Mouse (Mus musculus) heart, embryonic 16.5 days (tissue): ENCODE measurements at regions not wholly inside any gene's neighbourhood (a gene's known extent, or its start where the extent isn't known, plus 50 kb on each side); places are given as distances from the start of the nearest gene placed in this dataset.

Experiments used
- ATAC-seq: fragments of 200-750 bp; cut with Nextera tagmentation; replicated peaks from 2 replicates; pipeline ENCODE4 v1.8.0; 2017; ENCODE audit warnings: moderate number of reproducible peaks; ENCODE audit not compliant: insufficient read depth, low FRiP score; ENCODE audit errors: extremely low read depth
- H3K27ac ChIP-seq: fragments of 300-500 bp; sonication (generic); 2 replicates; pipeline ENCODE4 v1.5.1; 2014; ENCODE audit warnings: mild to moderate bottlenecking, low read length, control low read depth, moderate library complexity
- H3K27me3 ChIP-seq: fragments of 300-500 bp; sonication (generic); 2 replicates; pipeline ENCODE4 v1.6.1; 2014; ENCODE audit warnings: low read length, mixed read lengths; ENCODE audit not compliant: control insufficient read depth, insufficient read depth
- H3K36me3 ChIP-seq: fragments of 300-500 bp; sonication (generic); 2 replicates; pipeline ENCODE4 v1.6.1; 2014; ENCODE audit not compliant: control insufficient read depth, insufficient read depth
- H3K4me1 ChIP-seq: fragments of 300-500 bp; sonication (generic); 2 replicates; pipeline ENCODE4 v1.6.1; 2014; ENCODE audit warnings: low read length, mixed read lengths; ENCODE audit not compliant: control insufficient read depth, insufficient read depth
- H3K4me2 ChIP-seq: fragments of 300-500 bp; sonication (generic); 2 replicates; pipeline ENCODE4 v1.6.1; 2014; ENCODE audit warnings: low read depth, mild to moderate bottlenecking, control low read depth, low read length
- H3K4me3 ChIP-seq: fragments of 300-500 bp; sonication (generic); 2 replicates; pipeline ENCODE4 v1.5.1; 2014; ENCODE audit warnings: mild to moderate bottlenecking, control low read depth, low read length
- H3K9ac ChIP-seq: fragments of 300-500 bp; sonication (generic); 2 replicates; pipeline ENCODE4 v1.6.1; 2014; ENCODE audit warnings: low read length, control low read depth
- H3K9me3 ChIP-seq: fragments of 300-500 bp; sonication (generic); replicated peaks from 2 replicates; pipeline ENCODE4 v1.6.1; 2016; ENCODE audit warnings: low read length; ENCODE audit not compliant: control insufficient read depth
- WGBS: fragments of 180-500 bp; shearing (Covaris S2); extraction: QIAGEN DNeasy Blood & Tissue Kit; methylation state at CpG from one replicate; pipeline ENCODE4 v1.1.7; 2014; 5-methylcytosine and 5-hydroxymethylcytosine counted together

DNA sequence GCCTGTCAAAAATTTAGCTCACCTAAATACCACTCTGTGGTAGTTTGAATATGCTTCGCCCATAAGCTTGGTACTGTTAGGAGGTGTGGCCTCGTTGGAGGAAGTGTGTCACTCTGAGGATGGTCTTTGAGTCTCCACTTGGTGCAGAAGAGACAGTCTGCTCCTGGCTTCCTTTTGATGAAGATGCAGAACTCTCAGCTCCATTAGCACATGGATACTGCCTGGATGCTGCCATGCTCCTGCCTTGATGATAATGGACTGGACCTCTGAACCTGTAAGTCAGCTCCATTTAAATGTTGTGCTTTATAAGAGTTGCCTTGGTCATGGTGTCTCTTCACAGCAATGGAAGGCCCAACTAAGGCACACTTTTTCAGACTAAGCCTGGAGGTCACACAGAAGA, 56.9 kb upstream of the Pik3r1 start:
- H3K4me3 ChIP-seq: no peak overlapping the region
- H3K36me3 ChIP-seq: no peaks in the 10 kb centered on the region
- 93% methylated on average over 2 of the region's 2 CpGs for WGBS

DNA sequence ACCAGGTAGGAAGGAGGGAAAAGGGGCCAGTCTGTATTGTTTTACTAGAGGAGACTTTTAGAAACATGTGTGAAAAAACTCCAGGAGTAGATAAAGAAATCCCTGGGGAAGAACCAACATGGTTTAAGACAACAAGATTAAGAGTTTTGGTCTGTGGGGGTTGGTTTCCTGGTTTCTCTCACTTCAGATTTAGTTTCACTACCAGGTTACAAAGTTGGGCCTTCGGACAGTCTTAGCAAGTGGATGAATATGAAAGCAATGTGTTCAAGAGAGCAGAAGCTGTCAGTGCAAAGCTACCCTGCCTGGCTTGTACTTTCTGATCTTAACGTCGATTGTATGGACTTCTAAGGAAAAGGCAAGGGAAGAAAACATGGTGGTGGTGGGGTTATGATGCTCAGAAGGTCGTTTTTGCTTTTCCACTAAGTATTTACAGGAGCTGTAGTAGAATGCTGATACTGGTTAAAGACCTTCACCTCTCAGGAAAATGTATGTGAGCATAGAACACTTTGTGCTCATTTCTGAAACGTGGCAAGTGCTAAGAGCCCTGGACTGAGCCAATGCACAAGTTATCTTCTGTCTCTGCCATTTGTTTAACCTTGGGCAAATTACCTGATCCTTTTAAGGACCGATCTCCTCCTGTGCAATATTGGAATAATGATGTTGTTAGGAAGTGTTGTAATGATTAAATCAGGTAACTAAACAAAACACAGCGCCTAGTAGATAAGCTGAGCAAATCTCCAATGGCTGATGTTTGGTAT, 64.0 kb upstream of the Pik3r1 start:
- no peak overlapping the region for H3K4me3 ChIP-seq
- no peak overlapping the region for H3K4me2 ChIP-seq
- no peak overlapping the region for H3K9ac ChIP-seq
- WGBS: 69% methylated on average over 7 of the region's 7 CpGs
- no peak overlapping the region for H3K27ac ChIP-seq
- no peaks in the 10 kb centered on the region for H3K36me3 ChIP-seq
- no peaks in the 10 kb centered on the region for H3K9me3 ChIP-seq
- H3K4me1 ChIP-seq: 0 out of 2 replicates have a peak, but pooled peaks cover 1% of the 10 kb centered on the region
- ATAC-seq: no peak
- no peaks in the 10 kb centered on the region for H3K27me3 ChIP-seq

More for the DNA sequence above, 56.9 kb upstream of the Pik3r1 start:
- no peak overlapping the region for H3K9ac ChIP-seq
- no peak for ATAC-seq
- H3K4me1 ChIP-seq: no peaks in the 10 kb centered on the region
- H3K9me3 ChIP-seq: 0 out of 2 replicates have a peak, but pooled peaks cover 4% of the 10 kb centered on the region
- no peak overlapping the region for H3K27ac ChIP-seq
- H3K4me2 ChIP-seq: no peak overlapping the region
- H3K27me3 ChIP-seq: no peaks in the 10 kb centered on the region

DNA sequence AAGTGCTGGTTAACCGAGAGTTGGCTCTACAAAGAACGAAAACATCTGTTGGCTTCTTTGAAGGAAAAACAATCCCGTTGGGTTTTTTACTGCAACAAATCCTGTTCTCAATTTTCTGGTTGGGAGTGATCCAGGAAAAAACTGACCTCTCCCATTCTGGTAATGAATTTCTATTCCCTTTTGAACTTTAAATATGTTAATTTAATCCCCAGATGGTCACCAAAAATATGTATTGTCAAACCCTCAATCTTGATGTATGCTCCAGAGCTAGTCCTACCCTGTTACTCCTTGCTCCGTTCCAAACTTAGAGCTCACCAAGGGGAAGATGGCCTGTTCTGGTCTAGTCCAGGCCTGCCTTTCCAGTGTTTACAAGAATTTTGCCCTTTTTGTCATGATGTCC, 66.5 kb upstream of the Pik3r1 start:
- H3K4me3 ChIP-seq: no peak overlapping the region
- no peak for ATAC-seq
- H3K4me1 ChIP-seq: 0 out of 2 replicates have a peak, but pooled peaks cover 2% of the 10 kb centered on the region
- no peaks in the 10 kb centered on the region for H3K9me3 ChIP-seq
- H3K27me3 ChIP-seq: no peaks in the 10 kb centered on the region
- WGBS: 65% methylated on average over 4 of the region's 4 CpGs
- H3K9ac ChIP-seq: no peak overlapping the region
- H3K27ac ChIP-seq: no peak overlapping the region
- no peaks in the 10 kb centered on the region for H3K36me3 ChIP-seq
- no peak overlapping the region for H3K4me2 ChIP-seq

DNA sequence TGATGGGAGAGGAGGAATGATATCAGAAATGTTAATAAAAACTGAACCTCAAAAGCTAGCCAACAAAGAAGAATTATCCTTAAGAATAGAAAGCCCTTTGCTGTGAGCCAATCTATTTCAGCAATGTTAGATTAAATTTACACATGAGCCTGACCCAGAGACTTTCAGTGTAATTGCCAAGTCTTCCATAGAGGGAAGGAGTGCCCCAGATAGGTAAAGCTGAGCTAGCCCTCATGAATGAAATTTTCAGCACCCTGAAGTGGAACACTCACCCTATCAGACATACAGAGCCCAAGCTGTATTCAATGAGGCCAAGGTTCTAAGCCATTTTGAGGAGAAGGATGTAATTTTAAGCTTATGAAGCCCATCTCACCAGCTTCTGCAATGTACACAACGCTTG, 69.0 kb upstream of the Pik3r1 start:
- Histone ChIP-seq H3K4me1 (0 out of 2 replicates have a peak, but pooled peaks cover 2% of the 10 kb centered on the region), H3K9ac (no peak overlapping the region), H3K27ac (no peak overlapping the region), H3K36me3 (no peaks in the 10 kb centered on the region), H3K4me2 (no peak overlapping the region), H3K9me3 (no peaks in the 10 kb centered on the region), H3K4me3 (no peak overlapping the region), H3K27me3 (no peaks in the 10 kb centered on the region)
- no peak for ATAC-seq
- WGBS: 76% methylated on average over 1 of the region's 1 CpGs

DNA sequence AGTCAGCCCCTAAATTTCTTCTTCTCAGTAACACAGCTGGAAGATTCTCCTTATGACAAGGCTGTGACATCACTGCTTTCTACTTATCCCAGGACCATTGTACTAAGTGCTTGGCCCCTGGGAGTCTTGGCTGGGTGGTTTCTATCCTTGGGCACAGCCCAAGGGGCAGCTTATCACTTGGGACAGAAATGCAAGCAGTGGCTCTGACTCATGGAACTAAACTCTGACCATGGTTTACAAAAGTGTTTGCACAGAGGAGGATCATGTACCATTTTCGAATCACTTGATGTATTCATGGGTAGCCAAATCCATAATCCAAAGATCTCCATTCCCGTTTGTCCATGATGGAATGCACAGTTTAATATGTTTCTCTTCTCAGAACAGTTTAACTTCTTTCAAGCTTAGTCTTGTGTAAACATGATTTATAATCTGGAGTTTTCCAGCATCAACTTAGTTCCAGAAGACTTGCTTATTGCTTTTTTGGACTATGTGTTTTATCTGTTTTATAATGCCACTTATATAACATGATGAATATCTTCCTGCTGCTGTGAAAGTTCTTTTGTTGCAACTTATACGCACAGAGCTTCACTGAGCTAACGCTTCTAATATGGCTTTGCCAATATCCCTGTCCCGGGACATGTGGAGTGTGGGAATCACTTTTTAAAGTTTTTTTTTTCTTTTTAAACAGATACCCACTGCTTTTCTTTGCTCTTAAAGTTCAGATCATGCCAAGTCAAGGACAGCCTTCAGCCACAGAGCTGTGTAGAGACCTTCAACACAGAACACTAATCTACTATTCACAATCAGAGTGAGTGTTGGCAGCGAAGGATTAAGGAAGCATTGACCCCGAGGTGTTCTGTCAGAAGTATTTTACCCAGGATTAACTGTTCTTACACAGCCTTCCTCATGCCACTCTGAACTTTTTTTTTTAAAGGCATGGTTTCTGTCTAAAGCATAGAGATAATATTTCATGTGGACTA, 76.7 kb upstream of the Pik3r1 start:
- WGBS: 55% methylated on average over 7 of the region's 7 CpGs
- no peak overlapping the region for H3K4me3 ChIP-seq
- no peak overlapping the region for H3K27ac ChIP-seq
- H3K4me1 ChIP-seq: 0 out of 2 replicates have a peak, but pooled peaks cover 2% of the 10 kb centered on the region
- no peak overlapping the region for H3K4me2 ChIP-seq
- H3K9me3 ChIP-seq: no peaks in the 10 kb centered on the region
- no peaks in the 10 kb centered on the region for H3K27me3 ChIP-seq
- no peaks in the 10 kb centered on the region for H3K36me3 ChIP-seq
- ATAC-seq: no peak
- H3K9ac ChIP-seq: no peak overlapping the region

DNA sequence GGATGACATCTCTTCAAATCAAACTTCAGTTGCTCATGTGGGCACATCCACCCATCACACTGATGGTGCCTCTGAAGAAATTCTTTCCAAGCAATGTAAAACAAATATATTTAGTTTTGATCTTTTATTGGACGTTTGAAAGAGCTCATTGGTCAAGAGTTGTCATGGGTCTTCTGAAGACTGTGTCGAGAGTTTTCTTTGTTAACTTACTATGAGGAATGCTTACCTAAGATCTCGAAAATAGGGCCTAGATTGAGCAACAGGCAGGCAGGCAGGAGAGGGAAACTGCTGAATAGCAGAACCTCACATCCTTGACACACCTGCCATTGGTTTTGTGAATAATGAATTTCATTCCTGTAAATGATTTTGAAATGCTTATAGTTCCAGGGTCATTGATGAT, 78.0 kb upstream of the Pik3r1 start:
- Histone ChIP-seq H3K9ac (no peak overlapping the region), H3K4me3 (no peak overlapping the region), H3K36me3 (no peaks in the 10 kb centered on the region), H3K27me3 (no peaks in the 10 kb centered on the region), H3K4me1 (0 out of 2 replicates have a peak, but pooled peaks cover 2% of the 10 kb centered on the region), H3K9me3 (no peaks in the 10 kb centered on the region), H3K27ac (no peak overlapping the region), H3K4me2 (no peak overlapping the region)
- WGBS: 65% methylated on average over 3 of the region's 3 CpGs
- no peak for ATAC-seq

DNA sequence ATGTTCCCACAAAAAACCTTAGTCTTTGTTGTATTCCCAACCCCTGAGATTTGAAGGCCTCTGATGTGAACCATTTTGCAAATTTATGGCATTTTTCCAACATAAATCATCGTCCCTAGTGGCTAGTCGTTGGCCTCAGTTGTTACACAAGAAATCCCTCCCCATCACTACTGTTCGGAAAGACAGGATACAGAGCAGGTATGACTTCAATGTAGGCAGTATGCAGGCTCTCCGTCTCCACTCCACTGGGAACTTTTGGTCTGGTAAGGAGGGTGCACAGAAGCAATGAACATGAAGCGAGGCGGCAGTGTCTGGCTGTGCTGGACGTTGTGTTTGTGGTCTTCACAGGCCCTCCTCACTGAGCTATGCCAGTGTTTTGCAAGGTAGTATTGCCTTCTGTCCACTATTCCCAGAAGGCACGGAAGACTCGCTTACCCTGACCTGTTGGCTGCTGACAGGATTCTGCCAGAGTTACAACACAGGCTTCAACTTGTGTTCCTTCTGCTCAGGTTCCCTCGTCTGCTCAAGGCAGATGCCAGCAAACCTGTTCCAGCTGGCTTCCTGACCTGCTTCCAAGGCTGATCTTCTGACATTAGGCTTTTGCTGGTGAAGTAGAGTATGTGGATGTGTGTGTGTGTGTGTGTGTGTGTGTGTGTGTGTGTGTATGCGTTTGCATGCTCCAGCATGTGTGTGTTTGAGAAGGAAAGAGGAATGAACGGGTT, 80.0 kb upstream of the Pik3r1 start:
- H3K36me3 ChIP-seq: no peaks in the 10 kb centered on the region
- H3K4me1 ChIP-seq: 0 out of 2 replicates have a peak, but pooled peaks cover 2% of the 10 kb centered on the region
- H3K27ac ChIP-seq: no peak overlapping the region
- ATAC-seq: no peak
- H3K4me3 ChIP-seq: no peak overlapping the region
- H3K9me3 ChIP-seq: no peaks in the 10 kb centered on the region
- no peak overlapping the region for H3K9ac ChIP-seq
- H3K4me2 ChIP-seq: no peak overlapping the region
- 71% methylated on average over 12 of the region's 12 CpGs for WGBS
- H3K27me3 ChIP-seq: no peaks in the 10 kb centered on the region

DNA sequence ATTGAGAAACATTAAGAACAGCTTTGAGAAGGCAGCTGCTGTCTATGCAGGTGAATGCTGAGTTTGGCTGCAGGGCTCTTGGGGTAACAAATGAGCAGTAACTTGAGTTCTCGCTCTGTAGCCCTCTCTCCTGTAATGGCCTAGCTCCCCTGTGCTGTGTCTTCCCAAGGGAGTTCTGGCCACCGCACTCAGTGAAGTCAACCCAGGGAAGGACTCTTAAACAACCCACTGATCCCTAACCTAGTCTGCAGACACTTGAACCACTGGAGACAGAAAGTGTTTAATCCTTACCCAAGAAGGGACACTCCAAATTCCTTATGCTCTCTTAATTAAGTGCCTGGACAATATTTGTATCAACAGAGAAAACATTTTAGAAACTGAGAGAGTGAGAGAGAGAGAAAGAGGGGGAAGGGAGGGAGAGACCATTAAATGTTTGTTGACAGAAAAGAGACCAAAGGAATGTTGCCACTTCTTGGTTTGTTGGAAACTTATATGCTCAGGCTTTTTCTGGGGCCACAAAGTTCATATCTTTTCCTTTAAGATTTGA, 80.7 kb upstream of the Pik3r1 start:
- Histone ChIP-seq H3K4me2 (no peak overlapping the region), H3K27ac (no peak overlapping the region), H3K9ac (no peak overlapping the region), H3K4me3 (no peak overlapping the region), H3K9me3 (no peaks in the 10 kb centered on the region), H3K4me1 (0 out of 2 replicates have a peak, but pooled peaks cover 2% of the 10 kb centered on the region), H3K36me3 (no peaks in the 10 kb centered on the region), H3K27me3 (no peaks in the 10 kb centered on the region)
- ATAC-seq: no peak
- WGBS: 76% methylated on average over 2 of the region's 2 CpGs
